Mouse (Mus musculus) left cerebral cortex, postnatal 14 days (tissue): ENCODE results near the gene Rps6kc1. TPM values are rescaled to one million over a fixed set of nuclear protein-coding genes. Genes with fewer than 3 reads are reported as not detected.
A peak's percentile ranks its signal among the peaks of the same experiment; 100 is the strongest.

Source experiments
- DNase-seq, 2 experiments: peaks; one replicate each; pipeline ENCODE4 v3.0.0; 2021 to 2022; ENCODE audit warnings: low spot score in 2 of 2, mixed read lengths in 1 of 2
- intact Hi-C: fragments of 180-260 bp; cut with DNase I; formaldehyde crosslinking; loops from one replicate; pipeline ENCODE4 v1.15.1; 2025
- total RNA-seq, 2 experiments: library from RNA; stranded (reverse); gene quantifications; 2 replicates each; pipeline ENCODE4 v1.2.3; 2021

Gene Rps6kc1
- total RNA-seq, 2 experiments from 2014 or later: 76.0 to 84.0 TPM

DNA sequence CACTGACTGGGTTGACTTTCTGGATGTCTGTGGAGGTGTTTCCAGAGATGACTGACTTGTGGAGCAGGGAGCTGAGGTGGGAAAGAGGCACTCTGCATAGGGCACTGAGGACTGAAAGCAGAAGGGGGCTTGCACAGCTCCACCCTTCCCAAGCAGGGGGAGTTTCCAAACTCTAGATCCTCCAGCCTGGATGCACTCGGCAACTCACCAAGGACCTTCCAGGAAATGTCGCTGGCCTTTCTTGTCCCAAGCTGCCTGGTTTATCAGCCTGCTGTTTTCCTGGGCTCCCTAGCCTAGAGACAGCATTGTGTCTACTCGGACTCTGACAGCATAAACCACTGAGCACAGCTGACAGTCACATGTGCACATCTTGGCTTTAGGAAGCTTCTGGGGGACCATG, 64.6 kb downstream of the Rps6kc1 start:
- DNase-seq: no peak
- intact Hi-C loops: no loop called here

DNA sequence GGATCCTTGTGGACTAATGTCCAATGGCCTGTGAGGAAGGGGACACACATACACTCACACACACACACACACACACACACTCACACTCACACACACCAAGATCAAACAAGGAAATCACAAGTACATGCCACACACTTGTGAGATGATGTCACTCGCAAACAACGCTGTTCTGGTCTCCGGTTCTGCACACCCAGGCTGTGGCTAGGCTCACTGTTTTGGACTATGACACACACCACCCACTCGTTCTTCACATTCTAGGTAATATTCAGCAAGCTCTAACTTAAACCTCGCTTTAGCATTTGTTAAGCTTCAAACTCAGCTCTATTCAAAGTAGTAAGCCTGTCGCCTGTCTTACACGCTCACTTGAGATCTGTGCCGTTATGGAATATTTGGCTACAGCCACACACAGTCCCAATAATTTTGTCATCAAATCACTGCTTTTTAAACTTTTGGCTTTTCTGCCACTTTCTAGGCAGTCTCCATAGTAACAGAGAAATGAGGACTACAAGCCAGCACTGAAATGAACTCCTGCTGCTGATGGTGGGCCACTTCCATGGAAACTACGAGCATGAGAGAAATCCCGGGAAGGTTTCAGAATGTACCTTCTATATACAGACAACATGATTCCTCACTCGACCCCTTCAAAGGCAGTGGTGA, 65.4 kb downstream of the Rps6kc1 start:
- peak in 1 of 2 experiments; percentile 67 for DNase-seq

GRCm38 (mm10) chr1:190845419-190845818, 66.2 kb downstream of the Rps6kc1 start:
- intact Hi-C loops: no loop called here
- no peak for DNase-seq

More for the DNA sequence above, 65.4 kb downstream of the Rps6kc1 start:
- intact Hi-C loops: no loop called here

- intact Hi-C loops: no loop called here
- DNase-seq: no peak
These were observed 67.2 kb downstream of the Rps6kc1 start for GRCm38 (mm10) chr1:190844356-190844755.

DNA sequence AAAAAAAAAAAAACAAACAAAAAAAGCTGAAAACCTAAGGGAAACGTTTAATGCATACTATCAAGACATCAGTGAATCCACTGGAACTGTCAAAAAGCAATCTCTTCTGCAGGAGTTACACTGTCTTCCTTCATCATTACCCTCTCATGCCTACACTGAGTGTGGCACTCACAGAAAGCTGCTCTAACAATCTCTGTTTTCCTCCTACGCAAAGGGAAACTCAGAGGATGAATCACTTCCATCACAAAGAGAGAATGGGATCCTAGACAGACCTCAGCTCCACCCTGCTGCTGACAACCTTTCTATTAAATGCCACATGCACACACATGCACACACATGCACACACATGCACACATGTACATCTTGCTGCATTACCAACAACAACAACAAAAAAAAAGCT, 75.5 kb downstream of the Rps6kc1 start:
- intact Hi-C loops: no loop called here
- peak in 1 of 2 experiments; percentile 40 for DNase-seq

- DNase-seq: no peak
These were observed 77.2 kb downstream of the Rps6kc1 start for GRCm38 (mm10) chr1:190834201-190834907.

DNA sequence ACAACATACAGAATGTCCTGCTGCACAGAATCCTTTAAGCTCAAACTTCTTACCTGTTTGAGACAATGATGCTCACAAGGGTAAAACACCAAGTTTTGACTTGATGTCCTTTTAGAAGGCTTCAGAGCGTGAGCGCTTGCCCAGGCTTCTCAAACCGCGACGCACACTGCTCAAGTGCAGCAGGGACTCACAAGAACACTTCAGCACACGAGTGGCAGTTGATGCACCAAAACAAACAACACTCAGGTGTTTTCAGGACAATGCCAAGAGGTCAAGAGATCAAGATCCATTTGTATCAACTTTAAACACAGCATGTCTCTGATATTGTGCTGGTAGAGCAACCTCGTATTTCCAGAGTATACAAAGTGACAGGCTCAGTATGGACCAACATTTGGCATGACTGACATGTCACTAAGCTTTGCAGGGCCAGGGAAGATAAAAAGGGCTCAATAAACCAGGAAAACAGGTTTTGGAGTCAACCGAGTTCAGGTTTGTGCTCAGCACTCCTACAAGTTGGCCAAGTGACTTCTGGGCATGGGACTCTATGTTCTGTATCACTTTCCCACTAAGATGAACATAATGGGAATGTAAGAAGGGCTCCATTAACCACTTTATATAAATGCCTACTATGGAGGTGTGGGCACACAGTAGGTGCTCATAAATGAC, 78.5 kb downstream of the Rps6kc1 start:
- intact Hi-C loops: loop anchor here (2.0 to 5.0 kb wide), 2 partner anchors 34 to 48 kb away; no protein-coding TSS in a partner anchor

More at GRCm38 (mm10) chr1:190834201-190834907, 77.2 kb downstream of the Rps6kc1 start:
- intact Hi-C loops: loop anchor here (5.0 kb wide), 1 partner anchor 33 kb away; no protein-coding TSS in a partner anchor

GRCm38 (mm10) chr1:190831839-190832497, 79.6 kb downstream of the Rps6kc1 start:
- peak; percentile 77 to 85 for DNase-seq
- intact Hi-C loops: loop anchor here (2.0 to 5.0 kb wide), 2 partner anchors 35 to 49 kb away; no protein-coding TSS in a partner anchor

More for the DNA sequence above, 78.5 kb downstream of the Rps6kc1 start:
- DNase-seq: no peak

- intact Hi-C loops: no loop called here
- no peak for DNase-seq
These were observed 85.0 kb downstream of the Rps6kc1 start for GRCm38 (mm10) chr1:190826486-190827034.

DNA sequence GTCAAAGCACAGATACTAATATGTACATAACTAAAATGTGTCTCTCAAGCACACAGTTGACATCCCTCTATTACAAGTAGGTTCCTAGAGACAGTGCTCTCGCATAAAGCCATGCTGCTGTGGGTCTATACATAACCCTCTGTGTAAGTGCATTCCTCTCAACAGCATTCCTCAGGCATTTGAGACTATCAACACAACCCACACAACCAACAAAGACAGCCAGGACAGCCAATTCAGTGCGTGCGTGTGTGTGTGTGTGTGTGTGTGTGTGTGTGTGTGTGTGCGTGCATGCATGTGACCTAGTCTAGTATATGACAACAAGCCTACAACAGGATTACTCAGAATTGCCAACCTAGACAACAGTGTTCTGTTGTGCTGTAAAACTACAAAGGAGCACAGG, 87.8 kb downstream of the Rps6kc1 start:
- intact Hi-C loops: no loop called here
- no peak for DNase-seq

GRCm38 (mm10) chr1:190816141-190816540, 95.4 kb downstream of the Rps6kc1 start:
- DNase-seq: no peak

DNA sequence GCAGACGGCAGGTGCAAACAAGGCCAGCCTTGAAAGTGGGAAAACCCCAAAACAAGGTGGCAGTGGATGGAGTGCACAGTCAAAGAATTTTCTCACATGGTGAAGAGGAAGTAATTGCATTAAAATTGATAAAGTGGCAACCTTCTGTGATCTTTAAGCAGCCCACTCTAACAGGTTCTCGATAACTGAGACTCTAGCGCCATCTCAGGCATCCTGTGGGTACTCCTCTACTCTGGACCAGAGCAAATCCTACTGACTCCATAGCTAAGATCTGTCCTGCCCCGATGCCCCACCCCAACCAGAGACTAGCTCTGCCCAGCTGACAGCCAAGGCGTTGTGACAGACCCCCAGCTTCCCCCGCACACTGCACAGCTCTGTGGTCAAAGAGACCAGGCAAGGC, 101.2 kb downstream of the Rps6kc1 start:
- no peak for DNase-seq
- intact Hi-C loops: no loop called here

More at GRCm38 (mm10) chr1:190816141-190816540, 95.4 kb downstream of the Rps6kc1 start:
- intact Hi-C loops: no loop called here

- intact Hi-C loops: no loop called here
- no peak for DNase-seq
These were observed 102.8 kb downstream of the Rps6kc1 start for GRCm38 (mm10) chr1:190808766-190809221.

GRCm38 (mm10) chr1:190806817-190807216, 104.8 kb downstream of the Rps6kc1 start:
- intact Hi-C loops: no loop called here
- DNase-seq: no peak

DNA sequence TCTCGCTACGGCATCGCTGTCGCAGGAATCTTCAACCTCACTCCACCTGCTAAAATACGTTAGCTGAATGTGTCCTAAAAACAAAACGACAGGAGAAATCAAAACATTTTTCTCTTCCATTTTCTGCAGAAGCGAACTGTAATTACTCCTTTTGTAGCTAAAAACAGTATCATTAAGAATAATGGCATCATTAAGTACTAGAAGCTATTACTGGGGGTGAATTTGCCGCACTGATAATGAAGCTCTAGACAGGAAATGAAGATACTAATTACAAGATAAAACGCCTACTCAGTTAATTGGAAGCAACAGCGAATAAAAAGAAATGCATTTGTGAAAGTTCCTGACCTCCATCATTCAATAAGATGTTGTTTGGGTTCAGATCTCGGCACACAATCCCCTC, 112.9 kb downstream of the Rps6kc1 start:
- intact Hi-C loops: no loop called here
- no peak for DNase-seq

- DNase-seq: no peak
- intact Hi-C loops: loop anchor here (2.0 kb wide), 1 partner anchor 751 kb away; no protein-coding TSS in a partner anchor
These were observed 114.0 kb downstream of the Rps6kc1 start for GRCm38 (mm10) chr1:190797483-190798058.

DNA sequence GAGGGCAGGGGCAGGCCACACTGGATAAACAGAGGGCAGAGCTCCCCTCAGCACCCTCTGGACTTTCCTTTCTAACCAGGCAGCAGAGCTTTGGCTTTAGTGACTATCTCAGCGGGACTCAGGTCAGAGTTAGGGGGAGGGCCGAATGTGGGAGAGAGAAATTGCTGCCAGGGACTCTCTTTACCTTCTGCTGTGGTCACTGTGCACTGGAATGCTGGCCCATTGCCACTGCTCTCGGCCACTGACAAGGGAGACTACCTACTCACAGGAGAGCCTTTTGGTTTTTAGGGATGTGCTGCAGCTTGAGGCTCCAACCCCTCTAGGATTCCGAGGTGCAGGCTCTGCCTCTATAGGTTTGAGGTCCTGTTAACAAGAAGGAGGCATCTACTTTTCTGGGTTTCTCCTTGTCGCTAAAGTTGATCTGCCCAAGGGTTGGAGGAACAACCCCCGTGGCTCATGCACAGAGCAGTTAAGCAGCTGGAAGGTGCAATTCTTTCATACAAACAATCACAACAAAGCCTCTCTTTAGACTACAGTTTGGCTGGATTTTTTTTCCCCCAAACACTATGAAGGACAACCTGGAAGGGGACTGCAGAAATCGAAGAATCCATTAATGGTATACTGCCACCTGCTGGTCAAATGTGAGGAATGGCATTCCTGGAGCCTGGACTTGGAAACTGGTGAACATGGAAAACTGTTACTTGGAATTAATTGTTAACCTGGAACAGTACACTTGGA, 114.7 kb downstream of the Rps6kc1 start:
- peak; percentile 69 to 73 for DNase-seq
- intact Hi-C loops: loop anchor here (2.0 kb wide), 1 partner anchor 750 kb away; no protein-coding TSS in a partner anchor

GRCm38 (mm10) chr1:190791638-190792037, 119.9 kb downstream of the Rps6kc1 start:
- intact Hi-C loops: no loop called here
- DNase-seq: no peak
